Mouse (Mus musculus): ENCODE data around the gene Arhgap35.

Arhgap35 gene

DNA sequence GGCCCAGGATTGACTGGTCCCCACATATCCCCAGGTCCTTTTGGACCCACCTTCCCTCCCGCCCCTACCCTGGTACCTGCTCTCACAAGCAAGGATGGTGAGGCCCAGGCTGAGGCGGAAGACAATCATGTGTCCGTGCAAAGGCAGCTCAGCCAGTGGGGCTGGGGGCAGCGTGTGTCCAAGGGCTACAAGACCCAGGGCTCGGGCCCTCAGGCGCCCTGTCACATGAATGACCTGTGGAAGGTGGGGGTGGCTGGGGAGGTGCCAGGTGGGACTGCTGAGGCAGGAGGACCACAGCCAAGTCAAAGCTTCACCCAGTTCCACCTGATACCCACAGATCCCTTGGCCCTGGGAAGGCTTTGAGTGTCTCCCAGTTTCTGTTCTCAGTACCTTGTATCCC is 153.1 kb downstream of the Arhgap35 start:
- peak; percentile 50 for DNase-seq

DNA sequence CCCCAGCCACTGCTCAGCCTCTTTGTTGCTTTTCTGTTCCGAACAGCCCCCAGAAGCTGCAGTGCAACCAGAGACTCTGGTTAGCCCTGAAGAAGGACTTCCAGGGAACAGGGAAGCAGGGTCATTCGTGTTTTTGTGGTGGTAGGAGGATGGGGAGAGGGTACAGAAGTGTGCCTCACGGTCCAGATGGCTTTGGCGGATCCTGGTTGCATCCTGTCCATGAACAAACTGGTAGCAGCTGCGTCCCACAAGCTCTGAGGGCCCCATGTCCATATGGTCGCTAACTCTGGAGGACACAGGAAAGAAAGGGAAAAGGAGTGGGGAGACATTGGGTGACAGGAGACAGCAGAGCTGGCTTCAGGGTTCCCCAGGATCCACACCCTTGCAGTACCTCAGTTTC is 153.6 kb downstream of the Arhgap35 start:
- peak; percentile 28 for DNase-seq

DNA sequence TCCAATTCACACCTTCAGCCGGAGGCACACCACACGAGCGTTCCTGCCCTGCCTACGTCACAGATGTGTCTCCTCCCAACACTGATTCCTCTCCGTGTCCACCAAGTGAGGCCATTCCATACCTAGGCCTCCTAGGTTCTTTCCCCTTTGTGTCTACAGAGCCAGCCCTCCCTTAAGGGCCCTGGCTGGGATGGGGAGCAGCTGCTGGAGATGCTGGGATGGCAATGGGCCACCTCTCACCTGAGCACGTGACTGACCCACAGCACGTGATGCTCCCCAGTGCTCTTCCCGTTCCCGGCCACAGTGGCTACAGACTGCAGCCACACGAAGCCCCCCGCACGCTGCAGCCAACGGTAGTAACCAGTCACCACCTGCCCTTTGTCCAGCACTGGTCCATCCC is 154.2 kb downstream of the Arhgap35 start:
- peak; percentile 67 for DNase-seq

DNA sequence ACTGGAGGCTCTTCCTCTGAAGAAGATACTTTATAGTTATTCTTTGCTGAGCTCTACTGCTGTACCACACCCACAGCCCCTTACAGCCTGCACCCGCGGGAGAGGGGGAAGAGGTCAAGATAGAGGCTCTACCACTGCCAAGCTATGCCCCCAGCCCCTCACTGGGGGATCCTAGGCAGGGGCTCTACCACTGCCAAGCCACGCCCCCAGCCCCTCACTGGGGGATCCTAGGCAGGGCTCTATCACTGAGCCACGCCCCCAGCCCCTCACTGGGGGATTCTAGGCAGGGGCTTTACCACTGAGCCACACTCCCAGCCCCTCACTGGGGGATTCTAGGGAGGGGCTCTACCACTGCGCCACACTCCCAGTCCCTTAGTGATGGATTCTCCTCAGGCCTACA is 158.5 kb downstream of the Arhgap35 start:
- DNase-seq: peak; percentile 51

DNA sequence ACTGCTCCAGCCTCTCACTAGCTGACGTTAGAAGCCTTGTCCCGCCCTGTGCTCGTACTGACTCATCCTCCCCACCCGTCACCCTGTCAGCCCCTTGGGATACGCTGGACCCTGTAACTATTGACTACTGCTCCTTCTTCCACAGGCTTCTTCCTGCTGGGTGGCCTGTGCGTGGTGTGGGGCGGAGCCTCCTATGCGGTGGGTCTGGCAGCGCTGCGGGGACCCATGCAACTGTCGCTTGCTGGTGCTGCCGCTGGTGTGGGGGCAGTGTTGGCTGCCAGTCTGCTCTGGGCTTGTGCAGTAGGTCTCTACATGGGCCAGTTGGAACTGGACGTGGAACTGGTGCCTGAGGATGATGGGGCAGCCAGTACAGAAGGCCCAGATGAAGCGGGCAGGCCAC is 159.8 kb downstream of the Arhgap35 start:
- peak; percentile 53 for DNase-seq

DNA sequence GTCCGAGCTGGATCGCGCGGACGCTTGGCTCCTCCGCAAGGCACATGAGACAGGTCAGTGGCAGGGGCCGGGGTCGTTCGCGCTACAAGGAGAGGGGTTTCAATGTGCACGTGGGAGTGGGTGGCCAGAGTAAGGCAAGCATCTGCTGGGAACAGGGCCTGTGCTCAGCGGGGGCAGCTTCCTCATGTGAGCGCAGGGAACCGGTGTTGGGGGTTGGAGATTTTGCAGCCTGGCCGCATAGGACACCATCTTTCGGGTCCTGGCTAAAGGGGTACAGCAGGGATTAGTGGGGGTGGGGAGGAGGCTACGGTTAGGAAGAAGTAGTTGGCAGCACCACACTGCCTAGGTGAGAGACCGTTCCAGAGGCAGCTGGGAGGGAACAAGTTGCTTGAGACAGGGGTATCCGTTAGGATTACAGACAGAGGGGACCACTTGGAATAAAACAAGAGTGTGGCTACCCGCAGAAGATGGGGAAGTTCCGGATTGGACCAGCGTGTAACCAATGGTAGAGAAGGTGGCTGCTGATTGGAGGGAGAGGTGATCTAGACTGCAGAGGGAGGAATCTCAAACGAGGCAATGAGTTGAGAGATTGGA is 161.6 kb downstream of the Arhgap35 start:
- DNase-seq: peak; percentile 73

DNA sequence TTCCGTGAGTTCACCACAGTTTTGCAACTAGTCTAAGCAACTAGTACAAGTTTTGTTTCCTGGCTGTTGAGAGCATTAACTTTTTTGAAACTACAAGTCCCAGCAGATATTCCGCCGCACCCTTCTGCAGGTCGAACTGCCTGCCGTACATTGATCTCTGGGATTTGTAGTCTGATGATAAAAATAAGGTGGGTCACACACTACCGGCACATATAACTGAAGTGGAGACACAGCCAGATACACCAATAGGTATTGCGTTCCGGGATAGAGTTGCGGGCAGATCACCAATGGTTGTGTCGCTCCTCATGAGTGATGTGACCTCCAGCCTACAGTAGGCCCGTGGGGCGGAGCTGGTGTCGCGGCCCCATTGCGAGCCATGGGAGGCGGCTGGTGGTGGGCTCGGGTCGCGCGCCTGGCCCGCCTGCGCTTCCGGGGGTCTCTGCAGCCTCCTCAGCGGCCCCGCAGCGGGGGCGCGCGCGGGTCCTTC is 162.2 kb downstream of the Arhgap35 start, which contains the start of gene Tmem160:
TSS of gene Tmem160 (plus strand) at position 193 of the 487 bp plus-strand sequence.
- DNase-seq: peak; percentile 94

DNA sequence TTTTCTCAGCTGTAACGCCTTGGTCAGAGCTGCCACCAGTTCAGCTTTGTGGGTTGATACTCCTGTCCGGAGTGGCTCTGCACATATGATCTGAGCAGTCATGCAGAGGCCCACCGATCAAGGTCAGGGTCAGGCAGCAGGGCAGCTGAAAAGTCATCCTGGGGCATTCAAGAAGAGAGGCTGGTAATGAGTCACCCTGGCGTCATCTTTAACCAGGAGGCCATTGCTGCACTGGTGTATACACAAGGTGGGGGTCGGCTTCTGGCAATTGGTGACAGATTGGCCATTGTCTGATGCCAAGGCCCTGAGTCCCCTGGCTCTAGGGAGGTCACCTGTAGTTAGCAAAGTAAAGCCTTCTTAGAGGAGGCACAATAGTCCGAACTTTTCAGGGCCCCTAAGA is 163.1 kb downstream of the Arhgap35 start:
- peak; percentile 54 for DNase-seq
